Mouse (Mus musculus) liver, embryonic 14.5 days (tissue): Measurements from ENCODE around the gene Plxnb2.

Experiments used
- CTCF ChIP-seq: IDR thresholded peaks from 2 replicates; pipeline ENCODE4 v1.5.1; 2016; ENCODE audit warnings: antibody characterized with exemption, low read depth, control low read depth
- EP300 ChIP-seq: IDR thresholded peaks from 2 replicates; pipeline ENCODE4 v1.6.1; 2016; ENCODE audit warnings: antibody characterized with exemption, low read depth

- TF ChIP-seq EP300 (no peak), CTCF (no peak)
Observed at GRCm38 (mm10) chr15:89207457-89207856, 26.9 kb upstream of the Plxnb2 start.
